Mouse (Mus musculus): Measurements from ENCODE around the gene Vamp4. TPM values are rescaled to one million over a fixed set of nuclear protein-coding genes. Genes with fewer than 3 reads are reported as not detected.
A peak's percentile ranks its signal among the peaks of the same experiment; 100 is the strongest.

Vamp4 gene
- polyA plus RNA-seq, 1 experiment: 73.3 TPM

DNA sequence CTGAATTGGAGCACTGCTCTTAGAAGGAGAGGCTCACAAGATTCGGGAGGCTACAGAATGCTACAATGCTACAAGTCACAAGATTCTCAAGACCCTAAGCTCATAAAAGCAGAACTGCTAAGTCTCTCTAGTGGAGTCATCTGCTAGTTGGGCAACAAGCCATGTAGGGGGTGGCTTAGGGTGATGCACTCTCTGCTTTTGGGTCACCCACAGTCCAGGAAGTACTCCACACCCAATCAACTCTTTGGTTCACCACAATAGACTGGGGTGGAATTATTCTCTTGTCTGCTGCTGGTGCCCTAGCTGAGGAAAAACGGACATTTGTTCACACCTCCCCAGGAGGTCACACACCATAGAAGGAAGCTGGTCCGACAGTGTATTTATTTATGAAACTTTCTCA lies 5.3 kb upstream of the Vamp4 start:
- Histone ChIP-seq H3K27me3 (ENCODE audit: control insufficient read depth, insufficient read depth, low read length) (no peaks in the 10 kb centered on the region), H3K4me3 (replicated peaks; ENCODE audit: insufficient read depth, low read depth, low read length) (no peak overlapping the region), H3K4me1 (ENCODE audit: control insufficient read depth, insufficient read depth, low read length) (no peaks in the 10 kb centered on the region), H3K27ac (ENCODE audit: insufficient read depth, low read length) (no peak overlapping the region)
- 38% methylated on average over 3 of the region's 3 CpGs for WGBS
- DNase-seq: no peak
- no peak for TF ChIP-seq CTCF (IDR thresholded peaks at IDR 0.05; ENCODE audit: borderline replicate concordance, insufficient read depth, low read depth, low read length)
- no peak for TF ChIP-seq POLR2A (IDR thresholded peaks at IDR 0.05; ENCODE audit: borderline replicate concordance, insufficient read depth, low read length)

- H3K4me3 ChIP-seq (replicated peaks; ENCODE audit: insufficient read depth, low read depth, low read length): no peak overlapping the region
- WGBS: 56% methylated on average over 3 of the region's 3 CpGs
- no peak overlapping the region for H3K27ac ChIP-seq (ENCODE audit: insufficient read depth, low read length)
- no peak for DNase-seq
- TF ChIP-seq CTCF (IDR thresholded peaks at IDR 0.05; ENCODE audit: borderline replicate concordance, insufficient read depth, low read depth, low read length) (no peak), POLR2A (IDR thresholded peaks at IDR 0.05; ENCODE audit: borderline replicate concordance, insufficient read depth, low read length) (no peak)
- H3K27me3 ChIP-seq (ENCODE audit: control insufficient read depth, insufficient read depth, low read length): no peaks in the 10 kb centered on the region
- no peaks in the 10 kb centered on the region for H3K4me1 ChIP-seq (ENCODE audit: control insufficient read depth, insufficient read depth, low read length)
Measured at GRCm38 (mm10) chr1:162567351-162567750, 3.0 kb upstream of the Vamp4 start.

GRCm38 (mm10) chr1:162570931-162571601 lies 751 bp downstream of the Vamp4 start:
- peak in 1 of 2 experiments; percentile 54 for DNase-seq
- Histone ChIP-seq H3K27ac (ENCODE audit: insufficient read depth, low read length) (peak overlapping the region; percentile 40), H3K27me3 (ENCODE audit: control insufficient read depth, insufficient read depth, low read length) (no peaks in the 10 kb centered on the region), H3K4me3 (replicated peaks; ENCODE audit: insufficient read depth, low read depth, low read length) (peak overlapping the region; percentile 88), H3K4me1 (ENCODE audit: control insufficient read depth, insufficient read depth, low read length) (no peaks in the 10 kb centered on the region)
- under 1% methylated on average over 46 of the region's 46 CpGs for WGBS
- no peak for TF ChIP-seq CTCF (IDR thresholded peaks at IDR 0.05; ENCODE audit: borderline replicate concordance, insufficient read depth, low read depth, low read length)
- peak; percentile 29; the same call in 1 of the 2 replicates for TF ChIP-seq POLR2A (IDR thresholded peaks at IDR 0.05; ENCODE audit: borderline replicate concordance, insufficient read depth, low read length)

- Histone ChIP-seq H3K27me3 (ENCODE audit: control insufficient read depth, insufficient read depth, low read length) (no peaks in the 10 kb centered on the region), H3K27ac (ENCODE audit: insufficient read depth, low read length) (no peak overlapping the region), H3K4me3 (replicated peaks; ENCODE audit: insufficient read depth, low read depth, low read length) (no peak overlapping the region), H3K4me1 (ENCODE audit: control insufficient read depth, insufficient read depth, low read length) (no peaks in the 10 kb centered on the region)
- whole genome bisulfite sequencing: 97% methylated on average over 3 of the region's 3 CpGs
- no peak for DNase-seq
- TF ChIP-seq CTCF (IDR thresholded peaks at IDR 0.05; ENCODE audit: borderline replicate concordance, insufficient read depth, low read depth, low read length) (no peak), POLR2A (IDR thresholded peaks at IDR 0.05; ENCODE audit: borderline replicate concordance, insufficient read depth, low read length) (no peak)
Measured at GRCm38 (mm10) chr1:162575098-162575497, 4.8 kb downstream of the Vamp4 start.

DNA sequence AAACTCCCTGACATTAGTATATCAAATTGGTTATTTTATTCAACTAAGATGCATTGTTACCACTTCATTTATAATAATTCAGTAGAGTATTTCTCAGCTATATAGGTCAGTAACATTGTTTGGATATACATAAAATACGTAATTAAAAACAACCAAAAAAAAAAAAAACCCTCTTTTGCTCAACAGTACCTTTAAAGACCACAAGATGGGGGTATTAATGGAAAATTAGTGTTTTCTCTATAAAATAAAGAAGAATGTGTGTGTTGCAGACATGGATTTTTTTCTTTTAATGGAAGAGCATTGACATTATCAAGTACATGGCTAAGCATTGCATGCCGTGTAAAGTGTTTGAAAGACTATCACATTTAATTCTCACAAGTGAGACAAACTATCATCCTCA lies 12.6 kb downstream of the Vamp4 start:
- no peak for DNase-seq
- no peak for TF ChIP-seq CTCF (IDR thresholded peaks at IDR 0.05; ENCODE audit: borderline replicate concordance, insufficient read depth, low read depth, low read length)
- no peak for TF ChIP-seq POLR2A (IDR thresholded peaks at IDR 0.05; ENCODE audit: borderline replicate concordance, insufficient read depth, low read length)
- WGBS: 74% methylated on average over 2 of the region's 2 CpGs
- no peak overlapping the region for H3K4me3 ChIP-seq (replicated peaks; ENCODE audit: insufficient read depth, low read depth, low read length)
- no peaks in the 10 kb centered on the region for H3K4me1 ChIP-seq (ENCODE audit: control insufficient read depth, insufficient read depth, low read length)
- H3K27ac ChIP-seq (ENCODE audit: insufficient read depth, low read length): no peak overlapping the region
- H3K27me3 ChIP-seq (ENCODE audit: control insufficient read depth, insufficient read depth, low read length): no peaks in the 10 kb centered on the region

GRCm38 (mm10) chr1:162586282-162586681 lies 16.0 kb downstream of the Vamp4 start:
- Histone ChIP-seq H3K4me1 (ENCODE audit: control insufficient read depth, insufficient read depth, low read length) (no peaks in the 10 kb centered on the region), H3K27me3 (ENCODE audit: control insufficient read depth, insufficient read depth, low read length) (no peaks in the 10 kb centered on the region), H3K27ac (ENCODE audit: insufficient read depth, low read length) (no peak overlapping the region), H3K4me3 (replicated peaks; ENCODE audit: insufficient read depth, low read depth, low read length) (no peak overlapping the region)
- TF ChIP-seq CTCF (IDR thresholded peaks at IDR 0.05; ENCODE audit: borderline replicate concordance, insufficient read depth, low read depth, low read length): no peak
- TF ChIP-seq POLR2A (IDR thresholded peaks at IDR 0.05; ENCODE audit: borderline replicate concordance, insufficient read depth, low read length): no peak
- no peak for DNase-seq
- 90% methylated on average over 4 of the region's 4 CpGs for WGBS

GRCm38 (mm10) chr1:162588606-162589005 lies 18.3 kb downstream of the Vamp4 start:
- WGBS: 44% methylated on average over 3 of the region's 3 CpGs
- DNase-seq: no peak
- no peak for TF ChIP-seq CTCF (IDR thresholded peaks at IDR 0.05; ENCODE audit: borderline replicate concordance, insufficient read depth, low read depth, low read length)
- no peak for TF ChIP-seq POLR2A (IDR thresholded peaks at IDR 0.05; ENCODE audit: borderline replicate concordance, insufficient read depth, low read length)
- no peak overlapping the region for H3K27ac ChIP-seq (ENCODE audit: insufficient read depth, low read length)
- no peaks in the 10 kb centered on the region for H3K27me3 ChIP-seq (ENCODE audit: control insufficient read depth, insufficient read depth, low read length)
- no peaks in the 10 kb centered on the region for H3K4me1 ChIP-seq (ENCODE audit: control insufficient read depth, insufficient read depth, low read length)
- H3K4me3 ChIP-seq (replicated peaks; ENCODE audit: insufficient read depth, low read depth, low read length): no peak overlapping the region

- Histone ChIP-seq H3K27ac (ENCODE audit: insufficient read depth, low read length) (no peak overlapping the region), H3K27me3 (ENCODE audit: control insufficient read depth, insufficient read depth, low read length) (no peaks in the 10 kb centered on the region), H3K4me3 (replicated peaks; ENCODE audit: insufficient read depth, low read depth, low read length) (no peak overlapping the region), H3K4me1 (ENCODE audit: control insufficient read depth, insufficient read depth, low read length) (no peaks in the 10 kb centered on the region)
- TF ChIP-seq CTCF (IDR thresholded peaks at IDR 0.05; ENCODE audit: borderline replicate concordance, insufficient read depth, low read depth, low read length) (no peak), POLR2A (IDR thresholded peaks at IDR 0.05; ENCODE audit: borderline replicate concordance, insufficient read depth, low read length) (no peak)
- no peak for DNase-seq
- 27% methylated on average over 9 of the region's 9 CpGs for WGBS
Measured at GRCm38 (mm10) chr1:162589443-162589842, 19.1 kb downstream of the Vamp4 start.

Data from cerebellum, adult 2 months (tissue).